Mouse (Mus musculus): ENCODE measurements at regions not wholly inside any gene's neighbourhood (a gene's known extent, or its start where the extent isn't known, plus 50 kb on each side); places are given as distances from the start of the nearest gene placed in this dataset.
A peak's percentile ranks its signal among the peaks of the same experiment; 100 is the strongest.

- Histone ChIP-seq H3K4me3 (replicated peaks; ENCODE audit: low read depth, low read length) (no peak overlapping the region), H3K9ac (replicated peaks; ENCODE audit: low read length) (no peak overlapping the region), H3K36me3 (ENCODE audit: control insufficient read depth, insufficient read depth, low read length) (no peaks in the 10 kb centered on the region), H3K4me2 (ENCODE audit: low read length) (peak overlapping the region; percentile 46), H3K9me3 (ENCODE audit: control insufficient read depth, low read length) (no peaks in the 10 kb centered on the region), H3K27ac (replicated peaks; ENCODE audit: low read depth, low read length) (peak overlapping the region; percentile 55), H3K27me3 (ENCODE audit: control insufficient read depth, insufficient read depth, low read length) (no peaks in the 10 kb centered on the region), H3K4me1 (ENCODE audit: control insufficient read depth, insufficient read depth, low read length) (peaks cover 42% of the 10 kb centered on the region)
- 45% methylated on average over 5 of the region's 5 CpGs for WGBS
- ATAC-seq (ENCODE audit: low FRiP score, low TSS enrichment), result no peak
- peak; percentile 33 for DNase-seq
These were observed 61.2 kb upstream of the Unc5a start for GRCm38 (mm10) chr13:54888021-54888420.

GRCm38 (mm10) chr13:54889684-54890399 is 59.4 kb upstream of the Unc5a start:
- H3K27ac ChIP-seq (replicated peaks; ENCODE audit: low read depth, low read length), result no peak overlapping the region
- no peak overlapping the region for H3K4me3 ChIP-seq (replicated peaks; ENCODE audit: low read depth, low read length)
- no peaks in the 10 kb centered on the region for H3K9me3 ChIP-seq (ENCODE audit: control insufficient read depth, low read length)
- ATAC-seq (ENCODE audit: low FRiP score, low TSS enrichment), result no peak
- H3K9ac ChIP-seq (replicated peaks; ENCODE audit: low read length), result no peak overlapping the region
- no peaks in the 10 kb centered on the region for H3K36me3 ChIP-seq (ENCODE audit: control insufficient read depth, insufficient read depth, low read length)
- H3K27me3 ChIP-seq (ENCODE audit: control insufficient read depth, insufficient read depth, low read length), result no peaks in the 10 kb centered on the region
- no peak overlapping the region for H3K4me2 ChIP-seq (ENCODE audit: low read length)
- peaks cover 31% of the 10 kb centered on the region for H3K4me1 ChIP-seq (ENCODE audit: control insufficient read depth, insufficient read depth, low read length)
- DNase-seq, result no peak
- WGBS, result 86% methylated on average over 8 of the region's 8 CpGs

GRCm38 (mm10) chr13:54892572-54892971 is 56.6 kb upstream of the Unc5a start:
- Histone ChIP-seq H3K4me3 (replicated peaks; ENCODE audit: low read depth, low read length) (no peak overlapping the region), H3K9me3 (ENCODE audit: control insufficient read depth, low read length) (no peaks in the 10 kb centered on the region), H3K27me3 (ENCODE audit: control insufficient read depth, insufficient read depth, low read length) (no peaks in the 10 kb centered on the region), H3K36me3 (ENCODE audit: control insufficient read depth, insufficient read depth, low read length) (no peaks in the 10 kb centered on the region), H3K27ac (replicated peaks; ENCODE audit: low read depth, low read length) (no peak overlapping the region), H3K4me1 (ENCODE audit: control insufficient read depth, insufficient read depth, low read length) (peaks cover 20% of the 10 kb centered on the region), H3K4me2 (ENCODE audit: low read length) (no peak overlapping the region), H3K9ac (replicated peaks; ENCODE audit: low read length) (no peak overlapping the region)
- 33% methylated on average over 1 of the region's 1 CpGs for WGBS
- no peak for ATAC-seq (ENCODE audit: low FRiP score, low TSS enrichment)
- peak; percentile 24 for DNase-seq

GRCm38 (mm10) chr13:54893651-54894050 is 55.6 kb upstream of the Unc5a start:
- H3K27me3 ChIP-seq (ENCODE audit: control insufficient read depth, insufficient read depth, low read length), result no peaks in the 10 kb centered on the region
- 39% methylated on average over 7 of the region's 7 CpGs for WGBS

GRCm38 (mm10) chr13:54895981-54896380 is 53.2 kb upstream of the Unc5a start:
- Histone ChIP-seq H3K36me3 (ENCODE audit: control insufficient read depth, insufficient read depth, low read length) (no peaks in the 10 kb centered on the region), H3K4me1 (ENCODE audit: control insufficient read depth, insufficient read depth, low read length) (peaks cover 9% of the 10 kb centered on the region; the same call in 1 of the 2 replicates), H3K9me3 (ENCODE audit: control insufficient read depth, low read length) (no peaks in the 10 kb centered on the region), H3K4me2 (ENCODE audit: low read length) (no peak overlapping the region), H3K9ac (replicated peaks; ENCODE audit: low read length) (no peak overlapping the region), H3K27me3 (ENCODE audit: control insufficient read depth, insufficient read depth, low read length) (no peaks in the 10 kb centered on the region), H3K27ac (replicated peaks; ENCODE audit: low read depth, low read length) (peak overlapping the region; percentile 32), H3K4me3 (replicated peaks; ENCODE audit: low read depth, low read length) (no peak overlapping the region)
- WGBS, result 65% methylated on average over 5 of the region's 5 CpGs
- ATAC-seq (ENCODE audit: low FRiP score, low TSS enrichment) (no peak), DNase-seq (peak; percentile 36)

More at GRCm38 (mm10) chr13:54893651-54894050, 55.6 kb upstream of the Unc5a start:
- H3K4me2 ChIP-seq (ENCODE audit: low read length), result no peak overlapping the region
- no peak overlapping the region for H3K27ac ChIP-seq (replicated peaks; ENCODE audit: low read depth, low read length)
- H3K9me3 ChIP-seq (ENCODE audit: control insufficient read depth, low read length), result no peaks in the 10 kb centered on the region
- no peaks in the 10 kb centered on the region for H3K36me3 ChIP-seq (ENCODE audit: control insufficient read depth, insufficient read depth, low read length)
- ATAC-seq (ENCODE audit: low FRiP score, low TSS enrichment) (no peak), DNase-seq (no peak)
- H3K4me1 ChIP-seq (ENCODE audit: control insufficient read depth, insufficient read depth, low read length), result peaks cover 9% of the 10 kb centered on the region; the same call in 1 of the 2 replicates
- no peak overlapping the region for H3K9ac ChIP-seq (replicated peaks; ENCODE audit: low read length)
- H3K4me3 ChIP-seq (replicated peaks; ENCODE audit: low read depth, low read length), result no peak overlapping the region
